In genomic region chr15:97606630-97607381, GRCm38 (mm10) we compare ENCODE assay signal across 9 mouse cellular contexts.
DNase-seq lines count a peak whose midpoint lies in the region; ATAC-seq and TF ChIP-seq lines count a peak whose summit lies in the region.
"Had no signal": no experiment of that assay in that cellular context is flagged by ENCODE, and none has a peak within 500 bp of the region (broad histone marks: within the 10 kb centered on the region; RNA-seq: fewer than 3 reads in every experiment).

No protein-coding gene starts in this region.

- no peak overlapping the region for H3K4me3 ChIP-seq in kidney, adult 2 months (ENCODE audit: insufficient read depth, low read depth, low read length)
- peak overlapping the region; percentile 4; the same call in 1 of the 2 replicates for H3K4me3 ChIP-seq in liver, embryonic 12.5 days
- H3K4me3 ChIP-seq in neural tube, embryonic 15.5 days (replicated peaks): peak overlapping the region; percentile 41

- no peak for TF ChIP-seq CTCF in kidney, adult 2 months (conservative IDR thresholded peaks at IDR 0.05; ENCODE audit: insufficient read depth, insufficient read length, low read depth, low read length)

- 11% methylated on average over 25 of the region's 25 CpGs for WGBS in kidney, adult 2 months
- WGBS in liver, embryonic 12.5 days (ENCODE audit: insufficient replicate concordance): 20% methylated on average over 25 of the region's 25 CpGs
- WGBS in neural tube, embryonic 15.5 days: 4% methylated on average over 25 of the region's 25 CpGs

- H3K4me2 ChIP-seq in liver, embryonic 12.5 days: peak overlapping the region; percentile 43
- peak overlapping the region; percentile 67 for H3K4me2 ChIP-seq in neural tube, embryonic 15.5 days

- TF ChIP-seq POLR2A in kidney, adult 2 months (IDR thresholded peaks at IDR 0.05; ENCODE audit: low read depth, low read length): no peak

- H3K27me3 ChIP-seq in kidney, adult 2 months (replicated peaks; ENCODE audit: control insufficient read depth, insufficient read depth, low read length): no peaks in the 10 kb centered on the region
- H3K27me3 ChIP-seq in liver, embryonic 12.5 days (replicated peaks): peaks cover 14% of the 10 kb centered on the region
- H3K27me3 ChIP-seq in neural tube, embryonic 15.5 days (replicated peaks): no peaks in the 10 kb centered on the region

- no peaks in the 10 kb centered on the region for H3K36me3 ChIP-seq in kidney, adult 2 months (ENCODE audit: control insufficient read depth, insufficient read depth, low read length)
- H3K36me3 ChIP-seq in liver, embryonic 12.5 days: no peaks in the 10 kb centered on the region
- no peaks in the 10 kb centered on the region for H3K36me3 ChIP-seq in neural tube, embryonic 15.5 days

- DNase-seq in kidney, adult 2 months: peak; percentile 14
- DNase-seq in kidney, adult 8-10 months: no peak
- peak; percentile 23 for DNase-seq in cerebellum, adult 9-11 months
- DNase-seq in frontal cortex, adult 2 months (ENCODE audit: extremely low spot score in 1 of 2, low spot score in 1 of 2): peak; percentile 29 to 69
- peak; percentile 10 to 50 for DNase-seq in kidney, postnatal 36 days

- no peak overlapping the region for H3K27ac ChIP-seq in kidney, adult 2 months (ENCODE audit: insufficient read depth, low read depth, low read length)
- no peak overlapping the region for H3K27ac ChIP-seq in liver, embryonic 12.5 days
- H3K27ac ChIP-seq in neural tube, embryonic 15.5 days (replicated peaks): peak overlapping the region; percentile 91

- H3K9me3 ChIP-seq in liver, embryonic 12.5 days (replicated peaks): no peaks in the 10 kb centered on the region
- no peaks in the 10 kb centered on the region for H3K9me3 ChIP-seq in neural tube, embryonic 15.5 days (replicated peaks)

- H3K9ac ChIP-seq in liver, embryonic 12.5 days: no peak overlapping the region
- H3K9ac ChIP-seq in neural tube, embryonic 15.5 days (replicated peaks): peak overlapping the region; percentile 53

- ATAC-seq in liver, embryonic 12.5 days: no peak
- peak; percentile 90 for ATAC-seq in neural tube, embryonic 15.5 days (ENCODE audit: low FRiP score)
- ATAC-seq in monocyte, adult 5-6 weeks (replicated peaks; ENCODE audit: insufficient number of reproducible peaks, low FRiP score, low TSS enrichment, poor library complexity, severe bottlenecking): no peak
- ATAC-seq: Patski had no signal

- no peaks in the 10 kb centered on the region for H3K4me1 ChIP-seq in kidney, adult 2 months (ENCODE audit: control insufficient read depth, insufficient read depth, low read length)
- no peaks in the 10 kb centered on the region for H3K4me1 ChIP-seq in liver, embryonic 12.5 days
- H3K4me1 ChIP-seq in neural tube, embryonic 15.5 days: peaks cover 24% of the 10 kb centered on the region

Comparison
In these comparisons a context has a peak if more than half of its experiments do, and no peak if none do; other contexts are left out.
1. DNase-seq: peak in kidney, adult 2 months (single experiment), cerebellum, adult 9-11 months (single experiment), frontal cortex, adult 2 months (2 of 2) and kidney, postnatal 36 days (2 of 2); none in kidney, adult 8-10 months (0 of 2).